Mouse (Mus musculus): ENCODE measurements at regions not wholly inside any gene's neighbourhood (a gene's known extent, or its start where the extent isn't known, plus 50 kb on each side); places are given as distances from the start of the nearest gene placed in this dataset.

DNA sequence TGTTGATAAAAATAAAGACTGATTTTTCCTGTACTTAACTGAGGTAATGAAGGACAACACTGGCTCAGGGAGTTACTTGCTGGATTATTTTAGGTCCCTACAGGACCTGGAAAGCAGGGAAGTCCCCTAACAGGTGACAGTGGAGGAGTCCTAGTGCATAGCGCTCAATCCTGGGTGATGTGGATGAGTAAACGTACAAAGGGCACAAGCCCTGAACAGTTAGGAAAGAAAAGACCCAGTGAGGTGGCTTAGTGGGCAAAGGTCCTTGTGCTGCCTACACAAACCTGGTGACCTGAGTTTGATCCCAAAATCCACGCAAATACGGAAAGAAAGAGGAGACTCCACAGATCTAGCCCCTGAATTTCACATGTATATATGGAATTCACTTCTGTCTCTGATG is 99.1 kb downstream of the Hes1 start:
- no peak for DNase-seq

DNA sequence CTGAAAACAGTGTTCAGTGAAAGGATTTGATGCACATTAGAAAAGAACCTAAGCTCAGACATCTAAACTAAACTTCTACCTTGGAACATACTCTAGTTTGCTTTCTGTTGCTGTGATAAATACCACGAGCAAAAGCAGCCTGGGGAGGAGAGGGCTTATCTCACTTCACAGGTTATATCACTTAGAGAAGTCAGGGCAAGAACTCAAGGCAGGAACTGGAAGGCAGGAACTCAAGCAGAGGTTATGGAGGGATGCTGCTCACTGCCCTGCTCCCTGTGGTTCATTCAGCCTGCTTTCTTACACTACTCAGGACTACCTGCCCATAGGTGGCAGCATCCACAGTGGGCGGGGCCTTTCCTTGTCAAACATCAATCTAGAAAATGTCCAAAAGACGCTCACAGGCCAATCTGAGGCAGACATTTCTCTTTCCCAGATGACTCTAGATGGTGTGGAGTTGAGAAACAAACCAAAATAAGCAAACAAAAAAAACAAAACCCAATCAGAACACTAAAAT is 101.5 kb downstream of the Hes1 start:
- DNase-seq, result no peak

DNA sequence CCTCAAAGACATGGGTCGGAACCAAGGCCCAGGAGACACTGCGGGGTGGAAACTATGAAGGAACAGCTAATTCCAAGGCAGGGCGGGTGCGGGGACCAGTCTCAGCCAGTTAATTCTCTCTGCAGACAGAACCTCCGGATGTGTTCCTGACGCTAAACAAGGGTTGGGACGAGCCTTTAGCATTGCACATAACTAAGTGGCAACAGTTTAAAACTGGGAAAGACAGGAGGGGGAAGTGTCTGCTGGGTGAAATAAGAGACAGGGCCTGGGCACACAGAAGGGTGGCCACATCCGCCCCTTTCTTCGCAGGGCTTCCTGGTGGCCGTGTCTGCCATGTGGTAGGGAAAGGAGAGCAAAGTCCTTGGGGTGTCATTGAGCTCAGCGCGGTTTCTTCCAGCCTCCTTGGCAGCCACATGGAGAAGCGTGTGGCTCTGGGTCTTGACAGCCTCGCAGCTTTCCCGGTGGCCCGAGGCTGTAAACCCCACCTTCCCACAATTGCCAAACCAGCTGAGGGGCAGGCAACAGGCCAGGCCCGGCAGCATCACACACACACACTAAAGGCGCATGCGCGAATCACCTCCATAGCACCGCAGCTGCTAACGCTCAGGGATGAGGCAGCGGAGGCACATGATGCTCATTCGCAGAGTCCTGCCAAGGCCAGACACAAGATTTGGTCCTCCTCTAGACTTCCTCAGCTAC is 95.8 kb downstream of the Cpn2 start:
- DNase-seq, result peak; percentile 39

DNA sequence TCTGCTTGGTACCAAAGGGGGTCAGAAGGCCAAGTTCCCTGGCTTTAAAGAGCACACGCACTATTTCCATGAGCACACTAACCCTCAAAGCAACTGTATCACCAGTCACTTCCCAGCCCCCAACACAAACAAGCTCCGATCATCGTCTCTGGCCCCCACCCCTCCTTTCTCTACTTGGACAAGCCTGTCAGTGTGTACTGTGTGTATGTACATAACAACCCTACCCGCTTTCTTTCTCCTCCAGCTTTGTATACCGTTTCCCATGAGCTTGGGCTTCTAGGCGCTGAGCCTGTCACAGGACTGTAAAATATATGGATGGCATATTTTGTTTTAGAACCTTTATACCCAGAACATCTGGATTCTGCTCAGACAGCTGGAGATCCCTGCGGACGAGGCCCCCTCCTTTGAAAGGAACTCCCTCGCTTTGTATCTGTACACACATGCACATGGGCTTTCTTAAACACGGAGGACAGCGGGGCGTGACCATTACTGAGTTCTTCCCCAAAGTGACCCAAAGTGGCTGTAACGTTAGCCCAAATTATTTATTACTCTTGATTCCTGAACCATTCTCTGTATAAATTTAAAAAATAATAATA is 95.1 kb downstream of the Cpn2 start:
- no peak for DNase-seq

DNA sequence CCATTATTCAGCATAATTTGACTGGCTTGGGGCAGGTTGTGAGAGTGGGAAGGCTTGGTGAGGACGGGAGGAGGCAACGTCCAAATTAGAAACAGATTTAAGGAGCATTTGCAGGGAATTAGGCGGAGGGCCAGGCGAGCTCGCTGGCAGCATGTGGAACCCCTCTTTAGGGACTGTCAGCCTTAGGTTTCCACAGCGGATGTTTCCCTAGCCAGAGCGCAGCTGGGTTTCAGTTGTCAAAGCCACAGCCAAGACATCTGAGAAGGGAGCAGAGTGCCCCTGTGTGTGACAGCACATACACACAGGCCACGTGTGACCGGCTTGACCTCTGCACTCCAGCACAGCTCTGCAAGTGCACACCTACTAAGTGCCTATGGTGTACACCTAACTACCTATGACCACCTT is 94.5 kb downstream of the Cpn2 start:
- peak; percentile 54 for DNase-seq

DNA sequence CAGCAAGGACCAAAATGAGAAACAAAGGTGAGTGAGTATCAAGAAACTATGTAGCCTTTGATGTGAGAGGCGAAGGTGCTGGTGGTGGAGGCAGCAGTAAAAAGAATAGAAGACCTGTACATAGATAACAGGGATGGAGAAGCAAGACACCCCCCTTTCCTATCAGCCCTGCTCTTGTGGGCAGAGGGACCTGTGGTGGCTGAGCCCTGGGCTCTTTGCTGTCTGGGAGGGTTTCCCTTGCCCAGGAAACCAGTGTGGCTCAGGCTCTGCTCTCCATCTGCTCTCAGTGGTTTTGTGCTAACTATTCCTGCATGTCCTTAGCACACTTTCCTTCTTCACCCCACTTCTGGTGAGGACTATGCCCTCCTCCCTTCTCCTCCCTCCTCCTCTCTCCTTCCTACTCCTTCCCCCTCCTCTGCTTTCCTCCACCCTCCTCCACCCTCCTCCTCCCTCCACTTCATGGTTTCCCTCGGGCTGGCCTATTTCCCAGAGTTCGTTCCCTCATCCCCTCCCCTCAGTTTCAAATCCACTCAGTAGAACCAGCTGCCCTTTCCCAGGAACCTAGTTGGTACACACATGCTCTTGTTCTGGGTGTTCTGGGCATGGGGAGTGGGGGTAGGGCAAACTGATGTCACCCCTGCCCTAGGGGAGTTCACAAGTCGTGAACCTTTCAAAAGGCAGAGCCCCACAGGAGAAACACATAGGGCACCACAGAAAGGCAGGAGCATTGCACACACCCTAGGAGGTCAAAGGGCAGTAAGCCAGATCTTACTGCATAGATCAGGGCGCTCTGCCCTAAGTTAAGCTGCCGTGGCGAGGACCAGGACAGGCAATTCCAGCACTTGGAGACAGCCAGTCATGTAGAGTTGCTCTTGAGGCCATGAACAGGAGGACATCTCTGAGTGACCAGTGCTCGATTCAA is 93.1 kb downstream of the Cpn2 start:
- no peak for DNase-seq

DNA sequence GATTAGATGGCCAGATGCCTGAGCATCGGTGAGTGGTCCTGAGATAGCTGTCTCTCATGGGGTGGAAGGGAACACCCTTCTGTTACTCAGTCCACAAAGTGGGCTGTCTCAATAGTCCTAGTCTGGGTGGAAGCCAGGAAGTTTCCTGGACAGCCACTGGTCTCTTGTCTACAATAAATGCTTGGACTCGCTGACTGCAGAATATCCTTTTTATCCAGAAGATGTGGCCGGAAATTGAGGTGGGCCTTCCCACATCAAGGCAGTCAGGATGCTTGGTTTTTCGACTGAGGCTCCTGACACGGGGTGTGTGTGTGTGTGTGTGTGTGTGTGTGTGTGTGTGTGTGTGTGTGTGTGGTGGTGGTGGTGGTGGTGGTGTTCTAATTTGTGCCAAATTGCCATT is 91.0 kb downstream of the Cpn2 start:
- peak; percentile 34 for DNase-seq

DNA sequence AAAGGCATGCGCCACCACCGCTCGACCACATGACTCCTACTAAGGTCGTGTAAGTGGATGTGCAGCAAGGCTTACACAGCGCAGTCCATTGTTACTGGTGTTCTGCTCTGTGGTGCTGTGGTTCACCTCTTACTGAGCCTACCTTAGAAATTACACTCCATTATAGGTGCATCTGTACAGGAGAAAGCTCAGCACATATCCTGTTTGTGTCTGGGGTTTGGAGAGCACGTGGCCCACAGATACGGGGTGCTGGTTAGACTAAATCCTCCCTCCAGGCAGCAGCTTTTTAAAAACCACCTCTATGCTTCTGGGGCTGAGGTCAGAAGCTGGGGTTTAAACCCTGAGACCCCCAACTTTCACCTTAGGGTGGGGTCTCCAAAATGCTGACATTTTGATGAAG is 89.5 kb downstream of the Cpn2 start:
- DNase-seq, result no peak

DNA sequence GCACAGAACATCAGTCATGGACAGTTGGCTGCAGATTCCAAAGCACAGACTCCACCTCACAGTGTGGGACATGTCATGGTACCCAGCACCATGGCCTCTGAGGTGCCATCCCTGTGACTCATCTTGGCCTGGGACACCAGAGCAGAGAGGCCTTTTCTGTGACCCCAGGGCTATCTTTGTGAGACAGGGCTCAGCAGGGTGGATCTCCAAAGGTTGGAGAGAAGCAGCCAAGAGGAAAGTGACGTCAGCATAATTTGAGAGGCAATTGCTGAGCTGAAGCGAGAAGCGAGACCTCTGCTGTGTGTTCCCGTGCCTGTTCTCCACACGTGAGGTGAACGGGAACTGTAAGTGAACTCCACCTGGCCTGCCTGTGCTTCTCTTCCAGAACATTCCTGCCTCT is 88.7 kb downstream of the Cpn2 start:
- no peak for DNase-seq

DNA sequence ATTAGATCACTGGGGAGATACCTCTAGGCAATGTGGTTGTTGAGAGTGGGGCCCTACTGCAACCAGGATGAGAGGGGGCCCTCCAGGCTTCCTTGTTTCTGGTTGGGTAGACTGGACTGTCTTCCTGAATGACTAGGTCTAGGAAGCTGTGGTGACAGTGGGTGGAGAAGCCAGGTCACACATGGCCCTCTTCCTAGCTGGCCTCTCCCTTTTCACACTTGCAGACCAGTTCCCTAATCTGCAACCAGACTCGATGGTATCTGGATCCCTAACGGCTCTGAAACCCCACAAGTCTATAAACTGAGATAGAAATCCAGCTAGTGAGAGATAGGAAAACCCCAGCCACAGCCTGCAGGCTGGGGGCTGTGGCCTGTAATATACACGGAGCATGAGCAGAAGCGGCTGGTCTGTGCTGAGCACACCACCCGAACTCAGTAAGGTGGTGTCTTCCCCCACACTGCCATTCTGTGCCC is 87.8 kb downstream of the Cpn2 start:
- peak; percentile 50 for DNase-seq

DNA sequence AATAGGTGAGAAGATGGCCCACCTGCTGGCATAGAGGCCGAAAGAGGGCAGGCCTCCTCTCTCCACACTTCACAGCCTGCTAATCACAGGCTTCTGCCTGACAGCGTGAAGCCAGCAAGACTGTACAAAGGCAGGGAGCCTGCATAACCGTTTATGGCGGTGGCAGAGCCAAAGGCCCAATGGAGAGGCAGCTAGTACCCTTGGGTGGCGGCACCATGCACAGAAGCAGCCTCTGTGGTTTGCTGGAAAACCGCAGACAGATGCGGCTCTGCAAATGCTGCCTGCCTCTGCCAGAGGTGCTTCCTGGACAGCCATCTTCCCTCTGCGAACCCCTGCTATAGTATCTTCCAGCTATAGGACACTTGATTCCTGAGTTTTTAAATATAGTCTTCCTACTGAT is 86.2 kb downstream of the Cpn2 start:
- peak; percentile 88 for DNase-seq

DNA sequence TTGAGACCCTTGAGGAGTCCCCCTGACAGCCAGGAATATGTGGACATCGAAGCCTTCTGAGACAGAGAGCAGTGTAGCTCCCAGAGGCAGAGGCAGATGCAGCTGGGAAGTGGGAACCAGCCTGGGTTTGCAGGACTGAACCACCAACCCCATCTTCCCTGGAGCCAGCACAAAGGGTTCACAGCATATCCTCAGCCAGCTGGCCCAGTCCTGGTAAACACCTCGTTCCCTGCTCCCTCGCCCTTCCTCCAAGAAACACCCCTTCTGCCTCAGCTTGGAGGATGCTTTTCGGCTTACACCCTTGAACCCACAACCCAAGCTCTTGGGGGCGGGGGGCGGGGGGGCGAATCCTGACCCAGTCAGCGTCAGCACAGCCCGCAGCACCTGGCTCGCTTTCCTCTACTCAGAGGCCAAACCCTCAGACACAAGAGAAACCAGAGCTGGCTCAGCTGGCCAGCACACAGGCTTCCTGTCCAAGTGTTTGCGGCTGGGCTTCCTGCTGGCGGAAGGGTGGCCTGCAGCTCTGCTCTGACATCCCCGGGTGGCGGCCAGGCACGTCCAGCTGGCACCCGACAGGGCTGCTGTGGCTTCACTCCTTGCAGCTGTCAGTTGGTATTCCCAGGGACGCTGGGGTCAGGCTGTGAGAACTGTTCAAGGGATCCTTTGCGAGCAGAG is 82.6 kb downstream of the Cpn2 start:
- DNase-seq, result peak; percentile 43

DNA sequence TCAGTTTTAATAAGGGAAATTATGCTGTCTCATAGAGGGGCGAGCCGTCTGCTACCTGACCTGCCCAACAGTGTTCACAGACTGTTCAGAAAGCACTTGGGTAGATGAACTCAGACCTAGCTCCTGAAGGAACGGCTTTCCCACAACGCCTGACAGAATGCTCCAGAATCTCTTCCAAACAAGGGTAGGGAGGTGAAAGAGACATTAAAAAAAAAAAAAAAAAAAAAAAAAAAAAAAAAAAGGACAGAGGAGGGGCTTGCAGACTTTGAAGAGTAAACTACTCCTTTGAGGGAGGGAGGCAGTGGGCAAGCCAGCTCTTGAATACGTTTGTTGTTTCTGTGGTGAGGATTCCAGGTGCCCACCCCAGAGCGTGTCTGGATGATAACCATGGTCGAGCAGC is 81.6 kb downstream of the Cpn2 start:
- no peak for DNase-seq

DNA sequence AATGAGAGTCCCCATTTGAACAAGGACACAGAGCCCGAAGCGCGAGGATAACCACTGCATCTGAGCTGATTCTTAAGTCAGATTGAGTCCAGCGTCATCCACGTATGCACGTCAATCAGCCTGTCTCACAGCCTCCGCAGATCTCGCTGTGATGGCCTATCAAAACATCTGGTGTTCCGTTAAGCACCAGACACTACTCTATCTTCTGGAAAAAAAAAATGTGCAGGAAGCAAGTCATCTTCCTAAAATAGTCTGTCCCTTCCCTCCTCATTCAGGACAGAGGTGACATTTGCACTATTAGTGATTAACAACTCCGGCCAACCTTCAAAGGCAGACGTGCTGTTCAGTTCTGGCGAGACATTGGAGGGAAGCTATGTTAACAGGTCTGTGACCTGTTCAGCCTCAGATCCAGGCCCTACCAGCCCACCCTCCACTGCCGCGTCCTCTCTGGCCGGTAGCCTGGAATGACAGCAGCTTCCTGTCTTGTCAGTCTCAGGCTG is 81.0 kb downstream of the Cpn2 start:
- DNase-seq, result no peak

DNA sequence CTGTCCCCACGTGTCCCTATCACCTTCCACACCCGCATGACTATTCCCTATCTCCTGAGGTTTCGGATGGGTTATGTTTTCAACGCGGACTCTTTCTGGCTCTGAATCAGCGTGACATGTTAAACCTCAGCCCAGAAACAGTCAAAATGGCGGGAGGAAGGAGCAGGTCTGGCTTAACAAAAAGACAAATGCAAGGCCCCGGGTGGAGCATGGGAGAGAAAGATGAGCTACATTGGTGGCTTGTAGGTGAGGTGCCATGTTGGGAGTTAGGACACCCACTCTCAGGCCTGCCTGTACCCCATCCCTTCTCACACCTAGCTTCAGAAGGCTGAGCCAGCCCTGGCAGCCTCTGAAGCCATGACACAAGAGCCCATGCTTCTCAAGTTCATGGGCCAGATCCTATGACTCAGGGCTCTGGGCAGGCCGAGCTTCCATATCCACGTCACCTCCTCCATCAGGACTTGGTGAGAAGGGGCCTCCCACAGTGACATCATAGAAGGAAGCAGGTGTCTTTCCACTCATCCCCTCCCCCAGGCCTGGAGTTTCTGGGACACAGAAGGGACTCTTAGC is 80.5 kb downstream of the Cpn2 start:
- DNase-seq, result no peak

DNA sequence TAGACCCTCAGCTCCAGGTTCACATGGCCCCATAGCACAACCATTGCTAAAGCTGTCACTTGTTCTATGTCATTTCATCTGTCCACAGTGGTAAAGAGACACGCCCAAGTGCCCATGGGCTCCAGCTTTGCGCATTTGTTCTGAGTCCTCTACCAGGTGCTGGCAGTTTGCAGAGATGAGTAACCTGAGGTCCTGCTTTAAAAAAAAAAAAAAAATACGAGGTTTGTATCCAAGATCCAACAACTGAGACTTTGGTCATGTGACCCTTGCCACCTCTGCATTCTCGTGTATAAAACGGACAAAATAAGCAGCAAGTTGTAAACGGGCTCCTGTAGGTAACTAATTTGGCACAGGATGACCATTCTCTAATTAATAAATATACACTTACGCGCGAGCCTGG is 79.9 kb downstream of the Cpn2 start:
- DNase-seq, result no peak

DNA sequence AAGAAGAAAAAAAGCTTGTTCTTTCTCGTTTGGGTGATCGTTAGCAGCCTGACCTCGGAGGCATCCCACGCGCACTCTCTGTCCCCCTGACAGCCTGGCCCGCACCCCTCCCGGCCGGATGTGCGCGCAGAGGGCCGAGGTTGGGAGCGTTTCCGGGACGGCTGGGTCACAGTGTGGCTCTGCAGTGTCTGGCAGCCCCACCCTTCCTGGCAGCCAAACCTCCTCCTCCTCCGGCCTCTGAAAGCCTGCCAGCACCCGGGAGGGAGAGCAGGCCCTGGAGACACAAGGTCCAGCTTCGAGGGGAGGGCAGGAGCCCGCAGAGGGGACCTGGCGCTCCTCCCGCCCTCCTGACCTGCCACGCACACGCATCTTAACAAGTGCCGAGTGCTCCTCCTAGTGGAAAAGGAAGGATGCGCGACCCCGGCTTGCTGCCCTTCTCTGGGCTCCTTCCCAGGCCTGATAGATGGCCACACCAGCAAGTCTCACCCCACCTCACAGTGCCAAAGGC is 79.3 kb downstream of the Cpn2 start:
- peak; percentile 85 for DNase-seq

DNA sequence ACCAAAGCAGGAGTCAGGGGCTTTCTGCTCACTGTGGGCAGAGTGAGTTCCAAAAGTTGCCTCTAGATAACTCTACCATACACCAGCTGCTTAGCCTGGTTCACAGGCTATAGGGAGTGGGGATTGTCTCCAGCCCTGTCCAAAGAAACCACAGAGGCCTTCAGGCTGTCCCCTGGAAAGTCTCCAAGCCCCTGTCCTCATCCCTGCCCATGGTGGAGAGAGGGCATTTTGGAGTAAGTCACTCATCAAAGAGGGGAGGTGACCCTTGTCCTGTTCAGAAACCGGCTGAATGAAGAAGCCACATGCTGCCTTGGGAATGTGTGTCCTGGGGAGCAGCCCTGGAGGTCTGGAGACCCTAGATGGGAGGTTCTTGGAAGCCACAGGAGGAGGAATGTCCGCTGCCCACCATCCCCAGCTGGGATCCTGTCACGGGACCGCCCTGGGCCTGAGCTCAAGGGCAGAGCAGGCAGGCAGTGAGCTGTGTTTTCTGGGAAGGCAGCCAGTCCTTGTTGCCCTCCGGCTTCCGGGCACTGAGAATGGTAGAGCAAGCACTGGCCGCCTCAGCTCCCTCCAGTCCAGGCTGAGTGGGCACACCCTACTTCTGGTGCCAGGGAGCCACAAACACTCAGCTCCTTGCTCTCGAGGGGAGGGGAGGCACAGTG is 78.4 kb downstream of the Cpn2 start:
- DNase-seq, result no peak

DNA sequence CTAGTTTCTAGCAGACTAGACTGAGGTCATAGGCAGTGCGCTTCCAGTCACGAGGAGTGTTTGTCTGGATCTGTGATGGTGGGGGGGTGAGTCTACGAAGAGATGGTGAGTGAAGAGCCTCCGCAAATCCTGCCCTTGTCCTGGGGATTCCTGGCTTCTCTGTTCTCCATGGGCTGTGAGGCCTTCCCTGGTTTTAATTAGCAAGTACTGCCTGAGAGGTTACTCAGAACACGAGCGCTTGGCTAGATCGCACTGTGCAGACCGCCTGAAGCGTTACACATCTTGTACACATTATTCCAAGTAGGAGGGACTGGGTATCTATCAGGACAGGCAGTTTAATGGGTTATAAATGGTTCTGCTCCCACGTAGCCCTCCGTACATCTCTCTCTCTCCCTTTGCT is 76.9 kb downstream of the Cpn2 start:
- no peak for DNase-seq

DNA sequence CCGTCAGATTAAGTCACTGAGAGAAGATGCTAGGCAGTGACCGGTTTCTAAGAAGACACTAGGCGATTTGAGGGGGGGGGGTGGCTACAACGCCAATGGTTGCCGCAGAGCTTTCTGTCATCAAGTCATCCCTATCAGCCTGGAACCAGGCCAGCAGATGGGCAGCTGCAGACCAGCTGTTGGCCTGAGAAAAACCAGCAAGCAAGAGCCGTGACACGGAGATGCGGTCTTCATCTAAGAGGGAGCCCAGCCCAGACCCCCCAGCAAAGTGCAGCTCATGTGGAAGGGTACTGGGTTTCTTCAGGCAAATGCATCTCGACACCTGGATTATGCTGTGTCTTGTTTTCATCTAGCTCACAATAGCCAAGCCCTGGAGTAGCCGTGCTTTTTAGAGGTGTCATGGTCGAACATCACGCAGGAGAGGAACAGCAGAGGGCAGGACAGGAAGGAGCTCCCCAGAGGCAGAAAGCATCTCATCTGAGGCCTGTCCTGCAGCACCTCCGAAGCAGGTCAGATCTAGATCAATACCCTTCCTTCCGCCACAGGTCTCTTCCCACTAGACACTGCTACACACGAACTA is 76.3 kb downstream of the Cpn2 start:
- no peak for DNase-seq

Measured in thymus, postnatal 14 days (tissue).